Mouse (Mus musculus) limb, embryonic 13.5 days (tissue): ENCODE data around the gene Srsf10. TPM values are rescaled to one million over a fixed set of nuclear protein-coding genes. Genes with fewer than 3 reads are reported as not detected.

Experiments
- ATAC-seq: fragments of 200-750 bp; cut with Nextera tagmentation; 2 replicates; pipeline ENCODE4 v1.8.0; 2017; ENCODE audit warnings: low read depth, moderate number of reproducible peaks, moderate TSS enrichment; ENCODE audit not compliant: low FRiP score
- H3K27ac ChIP-seq: fragments of 300-500 bp; sonication (generic); 2 replicates; pipeline ENCODE4 v1.5.1; 2015; ENCODE audit warnings: inconsistent platforms, mild to moderate bottlenecking, moderate library complexity
- H3K27me3 ChIP-seq: fragments of 300-500 bp; sonication (generic); 2 replicates; pipeline ENCODE4 v1.6.1; 2015; ENCODE audit warnings: mild to moderate bottlenecking, inconsistent platforms
- H3K36me3 ChIP-seq: fragments of 300-500 bp; sonication (generic); 2 replicates; pipeline ENCODE4 v1.6.1; 2015; ENCODE audit warnings: inconsistent platforms, mild to moderate bottlenecking, moderate library complexity
- H3K4me1 ChIP-seq: fragments of 300-500 bp; sonication (generic); 2 replicates; pipeline ENCODE4 v1.6.1; 2015; ENCODE audit warnings: inconsistent platforms
- H3K4me2 ChIP-seq: fragments of 300-500 bp; sonication (generic); replicated peaks from 2 replicates; pipeline ENCODE4 v1.6.1; 2015; ENCODE audit warnings: inconsistent platforms, mild to moderate bottlenecking, moderate library complexity
- H3K4me3 ChIP-seq: fragments of 300-500 bp; sonication (generic); 2 replicates; pipeline ENCODE4 v1.5.1; 2015; ENCODE audit warnings: moderate library complexity, mild to moderate bottlenecking, inconsistent platforms
- H3K9ac ChIP-seq: fragments of 300-500 bp; sonication (generic); 2 replicates; pipeline ENCODE4 v1.6.1; 2015; ENCODE audit warnings: mild to moderate bottlenecking, inconsistent platforms
- H3K9me3 ChIP-seq: fragments of 300-500 bp; sonication (generic); 2 replicates; pipeline ENCODE4 v1.6.1; 2016; ENCODE audit warnings: inconsistent platforms
- WGBS: fragments of 180-500 bp; shearing (Covaris S2); methylation state at CpG from one replicate; pipeline ENCODE4 v1.1.7; 2015; 5-methylcytosine and 5-hydroxymethylcytosine counted together
- polyA plus RNA-seq: library from polyadenylated mRNA; unstranded; fragments of >200 nt; fragmentation: Nextera tagmentation; extraction: Ambion mirVana; gene quantifications from 2 replicates; pipeline ENCODE4 v1.2.1, GENCODE M21; 2015

Gene Srsf10
- polyA plus RNA-seq, 1 experiment from 2014 or later = 330 TPM

GRCm38 (mm10) chr4:135877742-135878141 lies 22.2 kb downstream of the Srsf10 start:
- H3K4me1 ChIP-seq = peaks cover 33% of the 10 kb centered on the region
- no peak overlapping the region for H3K9ac ChIP-seq
- H3K4me3 ChIP-seq = no peak overlapping the region
- no peak overlapping the region for H3K27ac ChIP-seq
- H3K36me3 ChIP-seq = peaks cover under 1% of the 10 kb centered on the region; the same call in 1 of the 2 replicates
- H3K4me2 ChIP-seq = no peak overlapping the region
- no peak for ATAC-seq
- WGBS = 60% methylated on average over 2 of the region's 2 CpGs
- H3K9me3 ChIP-seq = no peaks in the 10 kb centered on the region
- H3K27me3 ChIP-seq = no peaks in the 10 kb centered on the region

DNA sequence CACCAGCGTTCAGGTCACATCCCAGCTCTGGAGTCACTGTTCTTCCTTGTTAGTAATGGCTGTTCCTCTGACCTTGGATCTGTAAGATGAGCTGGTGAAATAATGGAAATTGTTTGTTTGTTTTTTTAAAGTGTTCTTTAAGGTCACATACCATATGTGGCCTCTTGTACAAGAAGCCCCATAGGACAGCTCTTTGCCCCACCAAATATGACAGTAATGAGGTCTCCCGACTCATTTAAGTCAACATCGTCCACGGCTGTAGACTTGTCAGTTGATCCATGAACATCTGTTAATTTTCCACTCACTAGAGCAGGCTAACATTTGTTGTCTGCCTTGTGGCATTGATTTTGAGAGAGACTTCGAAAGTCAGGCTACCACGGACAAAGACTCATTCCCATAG lies 23.5 kb downstream of the Srsf10 start:
- Histone ChIP-seq H3K36me3 (no peaks in the 10 kb centered on the region), H3K4me2 (no peak overlapping the region), H3K4me3 (no peak overlapping the region), H3K27me3 (no peaks in the 10 kb centered on the region), H3K4me1 (peaks cover 39% of the 10 kb centered on the region), H3K9me3 (no peaks in the 10 kb centered on the region), H3K9ac (no peak overlapping the region), H3K27ac (no peak overlapping the region)
- WGBS = 67% methylated on average over 6 of the region's 6 CpGs
- no peak for ATAC-seq

DNA sequence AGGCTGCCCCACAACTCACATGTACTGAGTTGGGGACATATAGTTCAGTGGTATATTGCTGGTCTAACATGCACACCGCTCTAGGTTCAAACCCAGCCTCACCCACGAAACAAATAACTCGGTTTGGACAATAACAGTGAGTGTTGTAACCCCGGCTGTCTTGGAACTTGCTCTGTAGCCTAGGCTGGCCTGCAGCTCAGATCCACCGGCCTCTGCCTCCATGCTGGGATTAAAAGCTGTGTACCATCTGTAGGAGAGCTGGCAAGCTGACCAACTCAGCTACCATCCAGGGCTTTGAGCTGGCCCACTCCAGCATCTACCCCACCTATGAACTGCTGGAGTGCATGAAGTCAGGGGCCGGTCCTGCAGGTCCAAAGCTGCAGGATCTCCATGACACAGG lies 24.5 kb downstream of the Srsf10 start:
- WGBS = 91% methylated on average over 6 of the region's 6 CpGs
- H3K9me3 ChIP-seq = no peaks in the 10 kb centered on the region
- no peaks in the 10 kb centered on the region for H3K27me3 ChIP-seq
- H3K4me1 ChIP-seq = peaks cover 31% of the 10 kb centered on the region
- H3K36me3 ChIP-seq = no peaks in the 10 kb centered on the region
- H3K27ac ChIP-seq = no peak overlapping the region
- no peak overlapping the region for H3K4me2 ChIP-seq
- no peak overlapping the region for H3K9ac ChIP-seq
- H3K4me3 ChIP-seq = no peak overlapping the region
- ATAC-seq = no peak

DNA sequence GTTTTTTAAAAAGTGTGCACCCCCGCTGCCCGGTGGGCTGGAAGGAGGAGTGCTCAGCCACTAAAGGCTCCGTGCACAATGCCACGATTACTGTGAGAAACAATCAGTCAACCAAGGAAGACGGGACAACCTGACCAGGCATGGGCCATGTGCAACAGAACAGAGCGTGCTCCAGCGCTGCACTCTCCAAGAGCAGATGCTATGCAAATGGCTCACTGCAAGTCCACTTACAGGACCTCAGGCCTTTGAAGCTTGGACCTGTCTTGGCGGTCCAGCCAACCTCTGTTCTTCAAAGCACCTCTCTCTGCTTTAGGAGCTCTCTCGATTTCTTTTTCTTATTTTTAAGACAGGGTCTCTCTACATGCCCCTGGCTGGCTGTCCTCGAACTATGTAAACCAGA lies 25.0 kb downstream of the Srsf10 start:
- Histone ChIP-seq H3K4me3 (no peak overlapping the region), H3K4me2 (no peak overlapping the region), H3K27me3 (no peaks in the 10 kb centered on the region), H3K9ac (no peak overlapping the region), H3K9me3 (no peaks in the 10 kb centered on the region), H3K36me3 (no peaks in the 10 kb centered on the region), H3K4me1 (peaks cover 26% of the 10 kb centered on the region), H3K27ac (no peak overlapping the region)
- WGBS = 86% methylated on average over 10 of the region's 10 CpGs
- ATAC-seq = no peak

DNA sequence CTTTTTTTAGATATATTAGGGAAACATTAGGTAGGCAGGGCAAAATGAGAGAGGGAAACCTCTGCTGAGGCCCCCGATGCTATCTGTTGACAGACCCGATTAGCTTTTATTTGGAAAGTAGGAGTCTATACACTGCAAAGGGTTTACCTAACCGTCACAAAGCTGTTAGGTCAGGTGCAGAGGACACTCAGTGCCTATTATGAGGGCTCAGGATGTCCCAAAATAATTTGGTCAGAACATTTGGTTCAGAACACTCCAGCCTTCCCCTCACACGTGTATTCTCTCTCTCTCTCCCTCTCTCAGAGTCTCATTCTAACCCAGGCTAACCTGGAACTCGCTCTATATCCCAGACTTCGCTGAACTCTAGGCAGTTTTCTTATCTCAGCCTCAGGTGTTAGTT lies 26.5 kb downstream of the Srsf10 start:
- no peak overlapping the region for H3K4me2 ChIP-seq
- no peaks in the 10 kb centered on the region for H3K36me3 ChIP-seq
- 83% methylated on average over 6 of the region's 6 CpGs for WGBS
- H3K9ac ChIP-seq = no peak overlapping the region
- H3K27ac ChIP-seq = no peak overlapping the region
- H3K4me3 ChIP-seq = no peak overlapping the region
- no peak for ATAC-seq
- H3K27me3 ChIP-seq = no peaks in the 10 kb centered on the region
- peaks cover 11% of the 10 kb centered on the region for H3K4me1 ChIP-seq
- no peaks in the 10 kb centered on the region for H3K9me3 ChIP-seq

GRCm38 (mm10) chr4:135883401-135883851 lies 27.9 kb downstream of the Srsf10 start:
- Histone ChIP-seq H3K27ac (no peak overlapping the region), H3K4me1 (peaks cover 10% of the 10 kb centered on the region; the same call in 1 of the 2 replicates), H3K4me3 (no peak overlapping the region), H3K27me3 (no peaks in the 10 kb centered on the region), H3K9ac (no peak overlapping the region; the same call in 1 of the 2 replicates), H3K4me2 (no peak overlapping the region), H3K9me3 (no peaks in the 10 kb centered on the region), H3K36me3 (no peaks in the 10 kb centered on the region)
- WGBS = 65% methylated on average over 10 of the region's 10 CpGs
- no peak for ATAC-seq

- H3K4me3 ChIP-seq = no peak overlapping the region
- H3K4me1 ChIP-seq = peaks cover 10% of the 10 kb centered on the region; the same call in 1 of the 2 replicates
- no peaks in the 10 kb centered on the region for H3K36me3 ChIP-seq
- no peaks in the 10 kb centered on the region for H3K27me3 ChIP-seq
- WGBS = 58% methylated on average over 7 of the region's 7 CpGs
- H3K27ac ChIP-seq = no peak overlapping the region
- H3K9ac ChIP-seq = no peak overlapping the region; the same call in 1 of the 2 replicates
- no peak overlapping the region for H3K4me2 ChIP-seq
- H3K9me3 ChIP-seq = no peaks in the 10 kb centered on the region
- no peak for ATAC-seq
These were observed 28.5 kb downstream of the Srsf10 start for GRCm38 (mm10) chr4:135883881-135884516.

- Histone ChIP-seq H3K4me2 (no peak overlapping the region), H3K4me1 (peaks cover 10% of the 10 kb centered on the region; the same call in 1 of the 2 replicates), H3K27ac (no peak overlapping the region), H3K4me3 (no peak overlapping the region), H3K27me3 (no peaks in the 10 kb centered on the region), H3K36me3 (no peaks in the 10 kb centered on the region), H3K9ac (no peak overlapping the region), H3K9me3 (no peaks in the 10 kb centered on the region)
- WGBS = 31% methylated on average over 6 of the region's 6 CpGs
- ATAC-seq = no peak
These were observed 29.0 kb downstream of the Srsf10 start for GRCm38 (mm10) chr4:135884531-135884930.

- no peak overlapping the region for H3K27ac ChIP-seq
- H3K9me3 ChIP-seq = no peaks in the 10 kb centered on the region
- no peaks in the 10 kb centered on the region for H3K36me3 ChIP-seq
- no peak overlapping the region for H3K4me3 ChIP-seq
- H3K4me1 ChIP-seq = peaks cover 10% of the 10 kb centered on the region; the same call in 1 of the 2 replicates
- no peaks in the 10 kb centered on the region for H3K27me3 ChIP-seq
- 91% methylated on average over 12 of the region's 12 CpGs for WGBS
- H3K4me2 ChIP-seq = no peak overlapping the region
- no peak overlapping the region for H3K9ac ChIP-seq
- ATAC-seq = no peak
These were observed 30.1 kb downstream of the Srsf10 start for GRCm38 (mm10) chr4:135885676-135886075.

DNA sequence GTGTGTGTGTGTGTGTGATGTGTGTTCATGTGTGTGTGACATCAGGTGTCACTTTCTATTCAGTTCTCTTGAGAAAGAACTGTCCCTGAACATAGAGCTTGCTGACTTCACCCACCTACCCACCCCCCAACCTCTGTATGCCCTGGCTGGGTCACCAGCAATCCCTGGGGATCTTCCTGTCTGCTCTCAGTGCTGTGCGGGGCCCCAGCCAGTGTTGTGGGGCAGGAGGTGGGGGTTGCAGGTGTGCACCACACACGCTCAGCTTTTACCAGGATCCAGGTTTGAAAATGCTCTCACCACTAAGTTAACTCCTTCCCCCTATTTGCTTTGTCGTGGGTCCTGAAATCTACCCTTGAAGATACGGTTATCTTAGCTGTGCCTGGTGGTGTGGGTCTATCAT lies 30.6 kb downstream of the Srsf10 start:
- Histone ChIP-seq H3K4me3 (no peak overlapping the region), H3K4me2 (no peak overlapping the region), H3K9ac (no peak overlapping the region), H3K27me3 (no peaks in the 10 kb centered on the region), H3K9me3 (no peaks in the 10 kb centered on the region), H3K4me1 (peaks cover 10% of the 10 kb centered on the region; the same call in 1 of the 2 replicates), H3K27ac (no peak overlapping the region), H3K36me3 (no peaks in the 10 kb centered on the region)
- ATAC-seq = no peak
- 86% methylated on average over 4 of the region's 4 CpGs for WGBS

- 93% methylated on average over 24 of the region's 24 CpGs for WGBS
- H3K4me1 ChIP-seq = peaks cover 11% of the 10 kb centered on the region; the same call in 1 of the 2 replicates
- no peak for ATAC-seq
- no peak overlapping the region for H3K4me2 ChIP-seq
- no peak overlapping the region for H3K27ac ChIP-seq
- no peak overlapping the region for H3K9ac ChIP-seq
- H3K36me3 ChIP-seq = no peaks in the 10 kb centered on the region
- H3K27me3 ChIP-seq = no peaks in the 10 kb centered on the region
- H3K9me3 ChIP-seq = no peaks in the 10 kb centered on the region
- no peak overlapping the region for H3K4me3 ChIP-seq
These were observed 33.0 kb downstream of the Srsf10 start for GRCm38 (mm10) chr4:135888448-135889057.

DNA sequence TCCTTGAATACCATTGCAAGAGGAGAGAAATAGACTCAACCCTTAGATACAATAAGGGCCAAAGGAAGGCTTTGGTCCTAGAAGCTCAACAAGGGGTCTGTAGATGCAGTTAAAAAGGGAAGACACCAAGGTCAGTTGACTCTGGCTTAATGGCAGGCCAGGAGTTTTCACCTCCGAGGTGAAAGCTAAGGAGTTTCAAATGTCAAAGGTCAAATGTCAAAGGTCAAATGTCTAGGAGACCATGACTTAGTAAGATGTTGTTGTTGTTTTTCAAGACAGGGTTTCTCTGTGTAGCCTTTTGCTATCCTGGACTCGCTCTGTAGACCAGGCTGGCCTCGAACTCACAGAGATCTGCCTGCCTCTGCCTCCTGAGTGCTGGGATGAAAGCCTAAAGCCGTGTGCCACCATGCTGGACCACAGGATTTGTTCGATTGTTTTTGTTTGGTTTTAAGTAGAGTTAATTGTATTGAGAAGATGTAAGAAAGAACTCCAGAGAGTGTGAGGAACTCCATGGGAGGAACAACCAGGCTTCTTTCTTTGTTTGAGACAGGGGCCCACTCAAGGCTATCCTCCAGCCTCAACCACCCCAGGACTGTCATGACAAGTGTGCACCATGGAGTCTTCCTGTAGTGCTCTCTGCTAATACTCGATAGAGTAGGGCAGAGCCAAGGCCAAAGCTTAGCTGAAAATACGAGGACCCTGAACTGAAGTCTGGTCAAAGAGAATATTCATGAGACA lies 33.8 kb downstream of the Srsf10 start:
- Histone ChIP-seq H3K9ac (no peak overlapping the region), H3K4me1 (0 out of 2 replicates have a peak, but pooled peaks cover 4% of the 10 kb centered on the region), H3K36me3 (no peaks in the 10 kb centered on the region), H3K27me3 (no peaks in the 10 kb centered on the region), H3K4me2 (no peak overlapping the region), H3K4me3 (no peak overlapping the region), H3K27ac (no peak overlapping the region), H3K9me3 (no peaks in the 10 kb centered on the region)
- WGBS = 81% methylated on average over 7 of the region's 7 CpGs
- ATAC-seq = no peak
